Mouse (Mus musculus) stomach, postnatal 0 days (tissue): ENCODE results near the gene Zfand6. TPM values are rescaled to one million over a fixed set of nuclear protein-coding genes. Genes with fewer than 3 reads are reported as not detected.

ENCODE experiments used
- ATAC-seq: fragments of 200-750 bp; cut with Nextera tagmentation; 2 replicates; pipeline ENCODE4 v1.8.0; 2017; ENCODE audit not compliant: low FRiP score, low TSS enrichment
- DNase-seq: peaks from one replicate; pipeline ENCODE4 v3.0.0-alpha.2; 2016; ENCODE audit warnings: low spot score
- H3K27ac ChIP-seq: fragments of 300-500 bp; sonication (generic); replicated peaks from 2 replicates; pipeline ENCODE4 v1.5.1; 2014; ENCODE audit warnings: mild to moderate bottlenecking, control low read depth
- H3K27me3 ChIP-seq: fragments of 300-500 bp; sonication (generic); 2 replicates; pipeline ENCODE4 v1.6.1; 2014; ENCODE audit warnings: low read length; ENCODE audit not compliant: control insufficient read depth, insufficient read depth
- H3K36me3 ChIP-seq: fragments of 300-500 bp; sonication (generic); 2 replicates; pipeline ENCODE4 v1.6.1; 2014; ENCODE audit warnings: low read length, mixed read lengths; ENCODE audit not compliant: control insufficient read depth, insufficient read depth
- H3K4me1 ChIP-seq: fragments of 300-500 bp; sonication (generic); replicated peaks from 2 replicates; pipeline ENCODE4 v1.6.1; 2014; ENCODE audit warnings: antibody characterized with exemption; ENCODE audit not compliant: control insufficient read depth, insufficient read depth
- H3K4me2 ChIP-seq: fragments of 300-500 bp; sonication (generic); replicated peaks from 2 replicates; pipeline ENCODE4 v1.6.1; 2014; ENCODE audit warnings: low read depth, mild to moderate bottlenecking, control low read depth, moderate library complexity
- H3K4me3 ChIP-seq: fragments of 300-500 bp; sonication (generic); 2 replicates; pipeline ENCODE4 v1.5.1; 2014; ENCODE audit warnings: low read depth, low read length, control low read depth
- H3K9ac ChIP-seq: fragments of 300-500 bp; sonication (generic); 2 replicates; pipeline ENCODE4 v1.6.1; 2014; ENCODE audit warnings: mild to moderate bottlenecking, low read length, control low read depth, mixed read lengths
- H3K9me3 ChIP-seq: fragments of 300-500 bp; sonication (generic); 2 replicates; pipeline ENCODE4 v1.6.1; 2016; ENCODE audit warnings: low read length; ENCODE audit not compliant: control insufficient read depth
- CTCF ChIP-seq: IDR thresholded peaks from 2 replicates; pipeline ENCODE4 v1.5.1; 2016; ENCODE audit warnings: antibody characterized with exemption, low read depth, mild to moderate bottlenecking, moderate library complexity
- EP300 ChIP-seq: optimal IDR thresholded peaks from 2 replicates; pipeline ENCODE3; 2016; ENCODE audit warnings: antibody characterized with exemption
- WGBS: fragments of 180-500 bp; shearing (Covaris S2); extraction: QIAGEN DNeasy Blood & Tissue Kit; methylation state at CpG from one replicate; pipeline ENCODE4 v1.1.7; 2014; 5-methylcytosine and 5-hydroxymethylcytosine counted together
- polyA plus RNA-seq: library from polyadenylated mRNA; unstranded; fragments of >200 nt; fragmentation: Nextera tagmentation; extraction: Ambion mirVana; gene quantifications from 2 replicates; pipeline ENCODE4 v1.2.1, GENCODE M21; 2015

Zfand6 gene
- polyA plus RNA-seq, 1 experiment from 2014 or later = 128 TPM

DNA sequence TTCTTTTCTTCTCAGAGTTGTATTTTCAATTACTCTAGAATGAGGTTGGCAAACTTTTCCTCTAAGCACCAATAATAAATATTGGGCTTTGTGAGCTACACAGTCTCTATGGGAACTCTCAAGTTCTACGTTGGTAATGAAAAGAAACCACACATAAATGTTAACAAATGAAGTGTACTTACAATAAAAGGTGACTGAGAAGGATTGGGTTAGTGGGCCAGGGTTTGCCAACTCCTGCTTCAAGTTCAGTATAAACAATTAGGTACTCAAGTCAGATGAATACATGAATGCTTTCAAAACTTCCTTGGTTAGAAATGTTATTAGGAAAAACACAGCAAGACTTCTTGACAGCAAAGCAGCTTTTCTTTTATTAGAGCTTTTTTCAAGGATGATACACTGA, 43.5 kb downstream of the Zfand6 start:
- Histone ChIP-seq H3K4me2 (no peak overlapping the region), H3K4me3 (no peak overlapping the region), H3K27me3 (no peaks in the 10 kb centered on the region), H3K36me3 (no peaks in the 10 kb centered on the region), H3K9me3 (no peaks in the 10 kb centered on the region), H3K9ac (no peak overlapping the region), H3K4me1 (no peaks in the 10 kb centered on the region), H3K27ac (no peak overlapping the region)
- TF ChIP-seq EP300 (no peak), CTCF (no peak)
- no peak for DNase-seq
- WGBS = 32% methylated on average over 1 of the region's 1 CpGs
- ATAC-seq = no peak

DNA sequence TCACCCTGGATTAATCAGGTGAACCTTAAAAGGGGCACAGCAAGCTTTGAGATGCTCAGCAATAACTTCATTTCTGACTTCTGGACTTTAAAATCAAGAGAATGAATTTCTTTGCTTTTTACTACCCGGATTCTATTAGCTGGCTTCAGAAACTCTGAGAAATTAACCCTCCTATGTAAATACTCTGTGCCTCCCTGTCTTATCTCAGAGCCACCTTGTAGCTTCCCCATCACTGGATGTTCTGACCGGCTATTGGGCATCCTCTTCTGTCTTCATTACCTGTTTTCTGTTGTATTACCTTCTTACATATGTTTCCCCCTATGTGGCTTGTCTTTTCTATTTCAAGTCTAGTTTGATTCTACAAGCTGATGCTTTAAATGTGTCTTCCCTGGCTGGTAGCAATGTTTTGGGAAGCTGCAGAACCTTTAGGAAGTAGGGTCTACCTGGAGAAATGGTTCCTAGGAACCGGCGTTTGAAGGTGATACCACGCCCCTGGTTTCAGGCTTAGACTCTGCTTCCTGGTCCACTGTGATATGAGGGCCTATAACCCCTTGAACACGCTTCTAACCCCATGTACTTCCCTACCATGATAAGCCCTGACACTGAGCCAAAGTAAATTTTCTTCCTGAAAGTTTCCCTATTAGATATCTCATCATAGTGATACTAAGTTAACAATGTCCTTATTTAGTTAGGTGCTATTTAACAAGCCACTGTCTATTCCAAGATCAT, 46.3 kb downstream of the Zfand6 start:
- no peak for ATAC-seq

DNA sequence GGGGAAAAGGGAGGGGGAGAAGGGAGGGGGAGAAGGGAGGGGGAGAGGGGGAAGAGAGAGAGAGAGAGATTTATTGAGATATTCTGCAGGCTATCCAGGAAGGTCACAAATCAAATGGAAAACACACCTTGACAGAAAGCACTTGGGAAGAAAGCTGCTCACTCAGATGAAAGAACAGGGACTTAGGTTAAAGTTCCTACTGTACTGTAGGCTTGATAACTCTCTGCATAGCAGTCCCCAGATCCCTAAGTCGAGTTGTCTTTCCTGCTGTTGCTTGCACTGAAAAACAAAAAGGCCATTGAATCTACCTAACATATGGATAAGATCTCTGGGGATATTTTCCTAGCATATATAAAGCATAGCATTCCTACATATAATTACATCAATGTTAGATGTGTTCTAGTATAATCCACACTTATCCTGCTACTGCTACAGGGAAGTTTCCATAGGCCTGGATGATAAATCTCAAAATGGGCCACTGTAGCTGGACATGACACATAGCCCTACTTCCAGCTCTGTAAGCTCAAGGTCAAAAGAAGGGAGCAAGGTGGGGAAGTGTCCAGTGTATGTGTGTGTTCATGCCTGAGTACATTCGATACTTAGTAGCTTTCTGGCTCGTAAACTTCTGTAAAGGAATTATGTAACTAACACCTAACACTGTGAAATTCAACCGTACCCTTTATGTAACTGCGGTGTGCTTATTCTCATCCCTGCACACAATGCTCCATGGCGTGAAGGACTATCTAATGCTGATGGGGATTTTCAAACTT, 47.4 kb downstream of the Zfand6 start:
- WGBS = 75% methylated on average over 6 of the region's 6 CpGs
- H3K27ac ChIP-seq = no peak overlapping the region
- no peak overlapping the region for H3K4me3 ChIP-seq

More for the DNA sequence above, 46.3 kb downstream of the Zfand6 start:
- no peak for TF ChIP-seq CTCF
- TF ChIP-seq EP300 = no peak
- Histone ChIP-seq H3K4me3 (no peak overlapping the region), H3K27me3 (no peaks in the 10 kb centered on the region), H3K27ac (no peak overlapping the region), H3K4me1 (no peaks in the 10 kb centered on the region), H3K4me2 (no peak overlapping the region), H3K9ac (no peak overlapping the region), H3K9me3 (no peaks in the 10 kb centered on the region), H3K36me3 (no peaks in the 10 kb centered on the region)
- DNase-seq = no peak
- 75% methylated on average over 6 of the region's 6 CpGs for WGBS

DNA sequence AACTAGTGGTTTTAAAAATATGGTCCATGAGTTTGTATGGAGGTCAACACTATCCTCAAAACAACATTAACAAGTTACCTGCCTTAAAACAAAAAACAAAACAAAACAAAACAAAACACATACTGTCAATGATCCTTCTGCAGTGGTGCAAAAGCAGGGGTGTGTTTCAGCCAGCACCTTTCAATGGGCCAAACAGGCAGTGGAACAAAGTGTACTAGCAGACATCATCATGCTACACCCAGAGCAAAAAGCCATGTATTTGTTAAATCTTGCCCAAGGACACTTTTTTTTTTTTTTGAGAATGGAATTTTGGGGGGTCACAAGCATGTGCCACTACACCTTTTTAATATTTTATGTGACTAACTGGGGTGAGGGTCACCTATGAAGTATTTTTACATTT, 52.8 kb downstream of the Zfand6 start:
- DNase-seq (no peak), ATAC-seq (no peak)
- Histone ChIP-seq H3K9ac (no peak overlapping the region), H3K27me3 (no peaks in the 10 kb centered on the region), H3K36me3 (no peaks in the 10 kb centered on the region; the same call in 1 of the 2 replicates), H3K4me1 (no peaks in the 10 kb centered on the region), H3K4me3 (no peak overlapping the region), H3K9me3 (no peaks in the 10 kb centered on the region), H3K4me2 (no peak overlapping the region), H3K27ac (no peak overlapping the region)
- TF ChIP-seq CTCF (no peak), EP300 (no peak)

More for the DNA sequence above, 47.4 kb downstream of the Zfand6 start:
- Histone ChIP-seq H3K4me2 (no peak overlapping the region), H3K9ac (no peak overlapping the region), H3K27me3 (no peaks in the 10 kb centered on the region), H3K4me1 (no peaks in the 10 kb centered on the region), H3K9me3 (no peaks in the 10 kb centered on the region), H3K36me3 (no peaks in the 10 kb centered on the region)
- TF ChIP-seq EP300 (no peak), CTCF (no peak)
- DNase-seq (no peak), ATAC-seq (no peak)

DNA sequence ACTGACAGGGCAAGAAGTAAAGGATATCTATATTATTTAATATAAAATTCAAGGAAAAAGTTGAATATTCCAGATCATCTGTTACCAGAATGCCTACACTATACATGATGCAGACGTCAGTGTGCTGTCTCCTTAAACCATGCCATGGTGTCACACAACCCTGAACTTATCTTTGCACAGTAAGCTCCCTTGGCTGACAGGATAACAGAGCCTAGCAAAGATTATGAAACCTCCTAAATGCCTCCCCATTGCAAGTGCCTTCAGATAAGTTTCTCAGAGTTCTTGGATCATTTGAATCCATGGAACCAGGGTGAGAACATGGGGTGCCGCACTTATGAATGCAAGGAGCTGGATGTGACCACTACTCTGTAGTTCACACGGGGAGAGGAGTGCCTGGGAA, 57.9 kb downstream of the Zfand6 start:
- 88% methylated on average over 3 of the region's 3 CpGs for WGBS
- H3K4me3 ChIP-seq = no peak overlapping the region

DNA sequence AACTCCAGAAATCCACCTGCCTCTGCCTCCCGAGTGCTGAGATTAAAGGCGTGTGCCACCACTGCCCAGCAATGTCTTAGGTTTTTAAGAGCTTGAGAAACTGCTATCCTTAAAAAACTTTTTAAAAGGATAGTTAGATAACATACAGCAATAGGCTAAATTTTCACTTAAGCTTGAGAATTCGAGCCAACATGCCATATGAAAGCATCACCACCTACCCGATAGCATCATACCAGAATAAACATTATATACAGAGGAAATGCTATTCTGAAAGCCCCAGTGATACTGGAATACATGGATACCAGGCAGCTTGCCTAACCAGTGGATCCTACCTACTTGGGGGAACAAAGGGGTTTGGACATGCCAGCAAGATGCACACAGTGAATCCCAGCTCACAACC, 66.0 kb downstream of the Zfand6 start:
- H3K27ac ChIP-seq = no peak overlapping the region
- no peaks in the 10 kb centered on the region for H3K4me1 ChIP-seq
- WGBS = 95% methylated on average over 4 of the region's 4 CpGs
- no peaks in the 10 kb centered on the region for H3K9me3 ChIP-seq
- H3K4me2 ChIP-seq = no peak overlapping the region
- DNase-seq = no peak
- no peak overlapping the region for H3K4me3 ChIP-seq
- no peak overlapping the region for H3K9ac ChIP-seq
- H3K27me3 ChIP-seq = no peaks in the 10 kb centered on the region
- ATAC-seq = no peak
- TF ChIP-seq CTCF (no peak), EP300 (no peak)
- peaks cover 6% of the 10 kb centered on the region for H3K36me3 ChIP-seq

More for the DNA sequence above, 57.9 kb downstream of the Zfand6 start:
- TF ChIP-seq CTCF (no peak), EP300 (no peak)
- Histone ChIP-seq H3K9ac (no peak overlapping the region), H3K4me2 (no peak overlapping the region), H3K9me3 (no peaks in the 10 kb centered on the region), H3K27ac (no peak overlapping the region), H3K4me1 (no peaks in the 10 kb centered on the region), H3K36me3 (peaks cover 4% of the 10 kb centered on the region; the same call in 1 of the 2 replicates), H3K27me3 (no peaks in the 10 kb centered on the region)
- ATAC-seq (no peak), DNase-seq (no peak)
